Mouse (Mus musculus): ENCODE results near the gene Tmem86a. TPM values are rescaled to one million over a fixed set of nuclear protein-coding genes. Genes with fewer than 3 reads are reported as not detected.

Gene Tmem86a
- total RNA-seq, 2 experiments from 2014 or later = 29.2 to 32.6 TPM

GRCm38 (mm10) chr7:47067879-47068278 lies 17.5 kb downstream of the Tmem86a start:
- intact Hi-C loops (cut with DNase I) = no loop called here
- DNase-seq = no peak

GRCm38 (mm10) chr7:47072551-47072950 lies 22.1 kb downstream of the Tmem86a start:
- DNase-seq = no peak
- intact Hi-C loops (cut with DNase I) = loop anchor here (2.0 kb wide), 1 partner anchor 20 kb away; no protein-coding TSS in a partner anchor

GRCm38 (mm10) chr7:47073536-47074521 lies 23.4 kb downstream of the Tmem86a start:
- intact Hi-C loops (cut with DNase I) = loop anchor here (2.0 kb wide), 1 partner anchor 21 kb away; no protein-coding TSS in a partner anchor
- no peak for DNase-seq

- no peak for DNase-seq
- intact Hi-C loops (cut with DNase I) = no loop called here
These were observed 25.8 kb downstream of the Tmem86a start for GRCm38 (mm10) chr7:47076193-47076592.

GRCm38 (mm10) chr7:47076729-47077128 lies 26.3 kb downstream of the Tmem86a start:
- intact Hi-C loops (cut with DNase I) = no loop called here
- no peak for DNase-seq

- peak in 1 of 2 experiments; percentile 48 for DNase-seq
These were observed 27.1 kb downstream of the Tmem86a start for GRCm38 (mm10) chr7:47077451-47077850.

GRCm38 (mm10) chr7:47080868-47081267 lies 30.5 kb downstream of the Tmem86a start:
- DNase-seq = peak in 1 of 2 experiments; percentile 14
- intact Hi-C loops (cut with DNase I) = loop anchor here (1.0 kb wide), 4 partner anchors 31 to 118 kb away; partner anchors contain the start of gene Tmem86a

More at GRCm38 (mm10) chr7:47077451-47077850, 27.1 kb downstream of the Tmem86a start:
- intact Hi-C loops (cut with DNase I) = no loop called here

GRCm38 (mm10) chr7:47081277-47081676 lies 30.9 kb downstream of the Tmem86a start:
- intact Hi-C loops (cut with DNase I) = loop anchor here (1.0 kb wide), 4 partner anchors 31 to 118 kb away; partner anchors contain the start of gene Tmem86a

GRCm38 (mm10) chr7:47085075-47085474 lies 34.7 kb downstream of the Tmem86a start:
- intact Hi-C loops (cut with DNase I) = no loop called here
- no peak for DNase-seq

More at GRCm38 (mm10) chr7:47081277-47081676, 30.9 kb downstream of the Tmem86a start:
- peak; percentile 79 to 81 for DNase-seq

- intact Hi-C loops (cut with DNase I) = no loop called here
- DNase-seq = no peak
These were observed 43.5 kb downstream of the Tmem86a start for GRCm38 (mm10) chr7:47093935-47094334.

GRCm38 (mm10) chr7:47094969-47095368 lies 44.6 kb downstream of the Tmem86a start:
- intact Hi-C loops (cut with DNase I) = no loop called here
- no peak for DNase-seq

GRCm38 (mm10) chr7:47098044-47098443 lies 47.6 kb downstream of the Tmem86a start:
- intact Hi-C loops (cut with DNase I) = no loop called here
- no peak for DNase-seq

- DNase-seq = no peak
- intact Hi-C loops (cut with DNase I) = no loop called here
These were observed 48.9 kb downstream of the Tmem86a start for GRCm38 (mm10) chr7:47099306-47099705.

GRCm38 (mm10) chr7:47100615-47101014 lies 50.2 kb downstream of the Tmem86a start:
- no peak for DNase-seq
- intact Hi-C loops (cut with DNase I) = no loop called here

GRCm38 (mm10) chr7:47102970-47103369 lies 52.6 kb downstream of the Tmem86a start:
- intact Hi-C loops (cut with DNase I) = no loop called here

GRCm38 (mm10) chr7:47103671-47104414 lies 53.4 kb downstream of the Tmem86a start:
- no peak for DNase-seq
- intact Hi-C loops (cut with DNase I) = no loop called here

More at GRCm38 (mm10) chr7:47102970-47103369, 52.6 kb downstream of the Tmem86a start:
- no peak for DNase-seq

Small RNA genes lying within 50 kb of the gene (microRNA-seq; reads per million reads assigned to microRNA genes)
- gene Mir7056 (ENCODE audit: borderline number of aligned reads in 2 of 2) = 0 reads per million in 2 experiments

Other genes starting within 250 kb of the Tmem86a start
- 100 to 1,000 TPM; 776 to 801 TPM for gene Ldha, start 209.1 kb upstream of the Tmem86a start, total RNA-seq (2021)
- gene Ldhc, start 189.4 kb upstream of the Tmem86a start, total RNA-seq (2021) = not detected
- gene Tsg101, start 130.6 kb upstream of the Tmem86a start, total RNA-seq (2021) = 10 to 100 TPM; 60.5 to 61.6 TPM
- gene Uevld, start 92.1 kb upstream of the Tmem86a start, total RNA-seq (2021) = 10 to 100 TPM in 1 of 2 experiments, 1 to 10 TPM in 1; 9.4 to 10.6 TPM
- gene Gm9999, start 67.0 kb upstream of the Tmem86a start, total RNA-seq (2021) = not detected
- 1 to 10 TPM; 6.7 to 8.6 TPM for gene Spty2d1, start 42.2 kb upstream of the Tmem86a start, total RNA-seq (2021)
- not detected for gene Ptpn5, start 83.1 kb downstream of the Tmem86a start, total RNA-seq (2021)
- not detected for gene Mrgpra6, start 154.3 kb downstream of the Tmem86a start, total RNA-seq (2021)
- gene Mrgpra9, start 202.2 kb downstream of the Tmem86a start, total RNA-seq (2021) = not detected